Mouse (Mus musculus) frontal cortex, adult 2 months (tissue): ENCODE results near the gene C1qtnf6. TPM values are rescaled to one million over a fixed set of nuclear protein-coding genes. Genes with fewer than 3 reads are reported as not detected.
A peak's percentile ranks its signal among the peaks of the same experiment; 100 is the strongest.

Source experiments
- DNase-seq, 2 experiments: peaks; one replicate each; pipeline ENCODE4 v3.0.0; 2022; ENCODE audit warnings: low spot score in 1 of 2; ENCODE audit errors: extremely low spot score in 1 of 2
- polyA plus RNA-seq: library from polyadenylated mRNA; depleted of rRNA; stranded (reverse); fragments of >200 nt; gene quantifications from 2 replicates; pipeline ENCODE4 v1.2.3, GENCODE M21; 2012

Gene C1qtnf6
- polyA plus RNA-seq, 1 experiment = 4.9 TPM

DNA sequence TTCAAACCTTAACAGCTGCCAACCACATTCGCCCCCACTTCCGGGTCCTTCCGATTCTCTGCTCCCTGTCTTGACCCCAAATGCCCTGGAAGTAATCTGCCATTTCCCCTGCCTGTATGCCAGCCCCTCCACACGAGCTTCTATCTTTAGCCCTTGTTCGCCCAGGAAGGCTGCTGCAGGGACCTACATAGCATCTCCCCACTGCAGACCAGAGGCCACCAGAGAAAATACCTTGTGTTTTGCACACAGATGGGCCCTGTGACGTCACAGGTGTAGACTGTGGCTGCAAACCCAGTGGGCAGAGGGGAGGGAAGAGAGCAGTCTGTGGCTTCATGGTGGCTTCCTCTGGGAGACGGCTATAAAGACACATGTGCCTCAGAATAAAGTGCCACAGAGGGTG lies 13.0 kb downstream of the C1qtnf6 start:
- no peak for DNase-seq

DNA sequence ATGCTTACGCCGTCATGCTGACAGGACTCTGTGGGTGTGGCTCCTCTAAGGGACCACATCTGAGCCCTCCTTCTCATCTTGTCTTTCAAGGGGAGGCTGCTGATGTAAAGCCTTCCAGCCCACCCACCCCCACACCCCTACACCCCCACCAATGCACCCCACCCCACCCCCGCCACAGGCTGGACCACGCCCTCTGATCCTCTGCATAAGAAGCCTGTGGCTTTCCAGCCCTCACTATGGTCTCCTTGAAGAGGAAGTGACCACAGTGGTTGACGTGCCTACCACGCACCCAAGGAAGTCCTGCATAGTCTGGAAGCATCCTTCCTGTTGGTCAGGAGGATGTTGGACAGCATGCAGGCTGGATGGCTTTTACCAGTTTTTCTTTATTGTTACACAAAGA lies 15.5 kb downstream of the C1qtnf6 start:
- DNase-seq = no peak

- DNase-seq = peak; percentile 58 to 94
Observed at GRCm38 (mm10) chr15:78514393-78515146, 16.6 kb downstream of the C1qtnf6 start.

GRCm38 (mm10) chr15:78513019-78513418 lies 18.2 kb downstream of the C1qtnf6 start:
- no peak for DNase-seq

DNA sequence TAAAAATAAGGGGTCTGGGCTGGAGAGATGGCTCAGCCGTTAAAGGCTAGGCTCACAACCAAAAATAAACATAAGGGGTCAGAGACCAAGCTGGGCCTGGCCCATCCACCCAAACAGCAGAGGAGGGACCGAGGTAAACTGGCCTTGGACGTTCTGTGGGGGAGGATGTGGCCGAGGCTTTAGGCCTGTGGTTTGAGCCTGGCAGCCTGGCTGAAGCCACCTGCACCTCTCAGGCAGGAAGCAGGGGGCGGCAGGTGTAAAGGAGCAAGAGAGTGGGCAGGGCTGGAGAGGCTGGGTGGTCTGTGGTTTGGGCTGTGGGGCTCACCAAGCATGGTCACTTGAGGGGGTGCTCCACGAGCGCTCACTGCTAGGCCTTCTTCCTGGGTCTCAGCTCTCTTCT lies 19.3 kb downstream of the C1qtnf6 start:
- no peak for DNase-seq

DNA sequence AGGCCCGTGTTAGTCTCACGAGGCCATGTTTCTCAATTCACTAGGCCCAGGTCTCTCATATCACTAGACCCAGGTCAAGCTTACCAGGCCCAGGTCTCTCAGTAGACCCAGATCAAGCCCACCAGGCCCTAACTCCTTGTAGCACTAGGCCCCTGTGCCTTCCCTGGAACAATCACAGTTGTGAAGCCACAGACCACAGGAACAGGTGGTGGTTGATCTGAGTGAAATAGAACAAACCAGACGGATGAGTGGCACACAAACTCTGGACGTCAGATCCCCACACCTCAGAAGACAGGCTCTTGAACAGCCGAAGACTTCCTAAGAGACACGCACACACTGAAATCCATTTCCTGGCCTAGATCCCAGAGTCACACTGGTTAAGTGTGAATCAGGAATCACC lies 20.5 kb downstream of the C1qtnf6 start:
- no peak for DNase-seq

- no peak for DNase-seq
Observed at GRCm38 (mm10) chr15:78510121-78510576, 21.1 kb downstream of the C1qtnf6 start.

- no peak for DNase-seq
Observed at GRCm38 (mm10) chr15:78509297-78509899, 21.8 kb downstream of the C1qtnf6 start.

- DNase-seq = no peak
Observed at GRCm38 (mm10) chr15:78508443-78508842, 22.8 kb downstream of the C1qtnf6 start.

- no peak for DNase-seq
Observed at GRCm38 (mm10) chr15:78505541-78505940, 25.7 kb downstream of the C1qtnf6 start.

DNA sequence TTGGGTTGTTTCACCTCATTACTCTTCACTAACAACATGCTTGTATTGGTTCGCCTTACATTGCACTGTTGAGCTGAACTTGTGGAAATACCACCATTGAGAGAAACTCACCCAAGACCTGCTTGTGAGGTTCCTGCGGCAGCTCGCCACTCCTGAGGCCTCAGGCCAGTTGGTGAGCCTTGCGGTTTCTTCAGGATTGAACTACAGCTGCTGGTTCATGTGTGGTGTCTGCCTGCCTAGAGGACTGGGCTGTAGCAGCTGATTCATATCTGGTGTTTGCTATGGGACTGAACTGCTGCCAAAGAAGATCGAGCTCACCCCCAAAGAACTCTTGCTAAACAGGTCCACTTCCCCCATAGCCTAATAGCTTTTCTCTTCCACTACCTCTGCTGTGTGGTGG lies 26.4 kb downstream of the C1qtnf6 start:
- DNase-seq = no peak

DNA sequence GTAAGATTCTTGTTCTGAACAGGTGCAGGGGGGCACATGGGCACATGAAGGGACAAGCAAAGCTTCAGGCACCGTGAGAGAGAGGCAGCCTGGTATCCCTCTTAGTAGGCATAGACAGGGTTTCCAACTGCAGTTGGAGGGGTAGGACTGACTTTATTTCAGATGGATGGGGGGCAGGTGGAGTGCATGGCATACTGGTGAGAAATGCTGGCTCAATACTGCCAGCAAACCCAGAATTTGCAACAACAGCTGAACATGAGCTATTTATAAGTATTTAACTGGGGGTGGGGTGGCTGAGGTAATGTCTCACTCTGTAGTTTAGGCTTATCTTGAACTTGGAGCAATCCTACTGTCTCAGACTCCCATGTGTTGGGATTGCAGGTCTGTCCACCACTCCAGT lies 27.2 kb downstream of the C1qtnf6 start:
- DNase-seq = no peak

DNA sequence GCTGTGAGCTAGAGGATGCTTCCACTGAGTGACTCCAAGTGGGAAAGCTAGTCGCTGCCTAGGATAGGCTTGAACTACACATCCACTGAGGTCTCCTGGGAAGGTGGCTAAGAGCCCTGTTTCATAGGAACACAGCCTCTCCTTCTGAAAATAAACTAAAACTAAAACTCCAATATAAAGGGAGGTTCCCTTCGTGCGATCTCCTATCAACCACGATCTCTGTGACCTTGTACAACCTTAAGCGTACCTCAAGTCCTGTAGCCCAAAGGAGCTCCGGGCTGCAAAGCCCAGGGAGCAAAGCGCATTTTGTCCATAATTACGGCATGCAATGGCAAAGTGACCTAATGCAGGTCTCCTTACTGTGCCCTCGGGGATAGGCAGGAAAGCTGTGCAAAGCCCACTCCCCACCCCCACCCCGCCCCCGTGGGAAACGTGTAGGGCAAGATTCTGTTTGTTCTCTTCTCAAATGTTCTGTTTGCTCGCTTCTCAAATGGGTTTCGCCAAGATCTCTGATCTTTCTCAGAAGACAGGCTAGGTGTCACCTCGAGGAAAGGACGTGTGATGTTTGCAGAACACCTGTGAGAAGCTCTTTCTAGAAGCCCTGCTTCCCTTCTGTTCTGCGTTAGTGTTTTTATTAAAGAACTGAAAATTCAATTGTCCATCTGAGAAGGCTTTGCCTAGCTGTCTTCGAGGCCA lies 28.6 kb downstream of the C1qtnf6 start:
- DNase-seq = no peak

DNA sequence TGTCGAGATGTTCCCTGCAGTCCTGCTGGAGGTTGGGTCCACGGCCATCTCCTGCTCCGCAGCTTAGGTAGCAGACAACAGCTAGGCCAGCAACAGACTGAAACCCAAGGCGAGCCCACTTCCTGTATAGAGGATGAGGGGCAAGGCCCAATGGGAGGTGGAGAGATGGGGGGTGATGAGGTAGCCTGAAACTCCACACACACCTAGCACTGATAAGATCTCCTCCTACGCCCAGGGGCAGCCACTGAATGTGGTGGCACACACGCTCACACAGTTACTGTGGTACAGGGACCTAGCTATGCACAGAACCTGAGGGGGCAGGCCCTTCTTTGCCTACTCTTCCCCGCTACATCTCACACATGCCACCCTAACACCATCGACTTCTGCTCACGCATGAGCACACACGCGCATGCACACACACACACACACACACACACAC lies 36.2 kb downstream of the C1qtnf6 start, which contains the start of gene Il2rb:
Il2rb (minus strand) TSS at position 304 of the 439 bp plus-strand sequence.
- DNase-seq = no peak

- no peak for DNase-seq
Observed at GRCm38 (mm10) chr15:78493401-78494010, 37.7 kb downstream of the C1qtnf6 start.

GRCm38 (mm10) chr15:78491301-78491700 lies 39.9 kb downstream of the C1qtnf6 start:
- DNase-seq = no peak

GRCm38 (mm10) chr15:78489906-78490305 lies 41.3 kb downstream of the C1qtnf6 start:
- DNase-seq = no peak

DNA sequence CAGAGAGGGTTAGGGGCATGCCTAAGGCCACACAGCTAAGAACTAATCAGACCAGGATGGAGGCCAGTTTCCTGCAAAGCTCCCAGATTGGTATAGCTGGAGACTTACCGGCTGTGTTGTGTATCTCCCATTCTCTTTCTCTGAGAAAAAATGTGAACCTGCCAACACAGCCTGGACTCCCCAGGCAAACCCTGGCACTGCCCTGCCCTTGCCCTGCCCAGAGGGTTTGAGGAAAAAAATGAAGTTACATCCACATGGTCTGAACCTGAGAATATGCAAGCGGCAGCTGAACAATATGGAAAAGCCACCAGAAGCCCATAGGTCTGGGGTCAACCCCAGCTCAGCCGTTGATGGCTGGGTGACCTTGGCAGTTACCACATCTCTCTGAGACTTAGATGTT lies 42.0 kb downstream of the C1qtnf6 start:
- no peak for DNase-seq

GRCm38 (mm10) chr15:78487066-78487465 lies 44.1 kb downstream of the C1qtnf6 start:
- no peak for DNase-seq

DNA sequence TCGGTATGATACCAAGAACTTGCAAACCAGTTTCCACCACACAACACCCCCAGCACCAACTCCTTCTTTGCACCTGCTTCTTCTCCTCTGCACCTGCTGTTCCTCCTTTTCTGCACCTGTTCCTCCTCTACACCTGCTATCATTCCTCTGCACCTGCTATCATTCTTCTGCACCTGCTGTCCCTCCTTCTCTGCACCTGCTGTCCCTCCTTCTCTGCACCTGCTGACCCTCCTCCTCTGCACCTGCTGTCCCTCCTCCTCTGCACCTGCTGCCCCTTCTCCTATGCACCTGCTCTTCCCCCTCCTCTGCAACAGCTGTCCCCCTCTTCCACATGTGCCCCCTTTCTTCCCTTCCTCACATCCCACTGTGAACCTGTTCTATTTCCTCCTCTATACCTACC lies 44.7 kb downstream of the C1qtnf6 start:
- DNase-seq = no peak

- peak in 1 of 2 experiments; percentile 13 for DNase-seq
Observed at GRCm38 (mm10) chr15:78483311-78483710, 47.9 kb downstream of the C1qtnf6 start.
